Mouse (Mus musculus) midbrain, embryonic 12.5 days (tissue): Measurements from ENCODE around the gene Dmrtc1c1. TPM values are rescaled to one million over a fixed set of nuclear protein-coding genes. Genes with fewer than 3 reads are reported as not detected.
"Not testable (repeated sequence)": the region's sequence is repeated elsewhere in the genome, so short reads cannot be mapped to it uniquely, and the experiment has no call there.

Source experiments
- ATAC-seq: fragments of 200-750 bp; cut with Nextera tagmentation; 2 replicates; pipeline ENCODE4 v1.8.0; 2017; ENCODE audit warnings: low read depth, moderate TSS enrichment, moderate library complexity; ENCODE audit not compliant: low FRiP score
- H3K27ac ChIP-seq: fragments of 300-500 bp; sonication (generic); replicated peaks from 2 replicates; pipeline ENCODE4 v1.5.1; 2016; ENCODE audit warnings: mild to moderate bottlenecking
- H3K27me3 ChIP-seq: fragments of 300-500 bp; sonication (generic); 2 replicates; pipeline ENCODE4 v1.6.1; 2016; ENCODE audit warnings: mild to moderate bottlenecking
- H3K36me3 ChIP-seq: fragments of 300-500 bp; sonication (generic); 2 replicates; pipeline ENCODE4 v1.6.1; 2016
- H3K4me1 ChIP-seq: fragments of 300-500 bp; sonication (generic); 2 replicates; pipeline ENCODE4 v1.6.1; 2016
- H3K4me2 ChIP-seq: fragments of 300-500 bp; sonication (generic); replicated peaks from 2 replicates; pipeline ENCODE4 v1.6.1; 2016; ENCODE audit warnings: mild to moderate bottlenecking, moderate library complexity
- H3K4me3 ChIP-seq: fragments of 300-500 bp; sonication (generic); 2 replicates; pipeline ENCODE4 v1.5.1; 2016; ENCODE audit warnings: mild to moderate bottlenecking
- H3K9ac ChIP-seq: fragments of 300-500 bp; sonication (generic); replicated peaks from 2 replicates; pipeline ENCODE4 v1.6.1; 2016; ENCODE audit warnings: mild to moderate bottlenecking, moderate library complexity
- H3K9me3 ChIP-seq: fragments of 300-500 bp; sonication (generic); 2 replicates; pipeline ENCODE4 v1.6.1; 2016; ENCODE audit warnings: mild to moderate bottlenecking
- WGBS: fragments of 180-500 bp; shearing (Covaris S2); methylation state at CpG from one replicate; pipeline ENCODE4 v1.1.7; 2016; 5-methylcytosine and 5-hydroxymethylcytosine counted together
- polyA plus RNA-seq: library from polyadenylated mRNA; unstranded; fragments of >200 nt; fragmentation: Nextera tagmentation; extraction: Ambion mirVana; gene quantifications from 2 replicates; pipeline ENCODE4 v1.2.1, GENCODE M21; 2016

Gene Dmrtc1c1
- polyA plus RNA-seq, result not detected in 2 replicates

DNA sequence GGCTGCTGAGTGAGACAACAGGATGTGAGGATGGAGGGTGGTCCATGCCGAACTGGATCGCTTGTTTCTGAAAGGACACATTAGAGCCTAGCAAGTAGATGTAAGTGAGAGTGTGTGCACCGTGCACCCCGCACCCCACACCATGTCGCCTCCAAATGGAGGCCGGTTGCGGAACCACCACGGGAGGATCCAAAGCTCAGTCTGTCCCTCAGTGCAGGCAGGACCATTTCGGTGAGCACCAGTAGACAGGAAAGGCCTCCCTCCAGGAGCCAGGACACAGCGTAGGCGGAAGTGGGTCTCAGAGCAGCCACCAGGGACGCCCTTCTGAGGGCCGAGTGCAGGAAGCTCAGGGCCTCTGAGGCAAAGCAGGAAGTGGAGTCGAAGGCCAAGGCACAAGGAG lies at the start of gene Dmrtc1c1:
Dmrtc1c1 (plus strand) TSS at position 301 of the 400 bp plus-strand sequence.
- H3K4me3 ChIP-seq, H3K36me3 ChIP-seq, H3K27me3 ChIP-seq, H3K9me3 ChIP-seq, H3K4me1 ChIP-seq, H3K27ac ChIP-seq, ATAC-seq, H3K4me2 ChIP-seq, H3K9ac ChIP-seq: not testable (repeated sequence)
- WGBS, result no CpG with 5 or more reads among the region's 14 CpGs

DNA sequence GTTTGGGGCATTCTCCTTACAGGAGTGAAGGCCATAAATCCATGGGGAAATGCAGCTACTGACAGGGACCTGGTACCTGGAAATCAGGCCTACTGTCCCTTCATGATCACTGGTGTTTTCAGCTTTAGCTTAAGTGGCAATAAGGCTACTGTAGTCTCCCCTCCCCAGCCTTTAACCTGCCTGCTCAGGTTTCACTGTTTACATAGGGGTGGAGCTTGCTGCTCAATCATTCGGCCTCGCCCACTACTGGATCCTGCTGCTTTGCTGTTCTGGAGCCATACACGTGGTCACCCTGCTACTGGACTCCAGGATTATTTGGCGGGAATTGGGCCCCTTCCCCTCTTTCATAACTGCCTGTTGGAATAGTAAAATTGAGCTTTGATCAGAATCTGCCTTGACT lies 36.9 kb upstream of the Dmrtc1c1 start:
- WGBS, result 60% methylated on average over 4 of the region's 4 CpGs
- H3K27ac ChIP-seq, result no peak overlapping the region
- H3K4me3 ChIP-seq, result no peak overlapping the region
- H3K4me1 ChIP-seq, result no peaks in the 10 kb centered on the region
- ATAC-seq, result no peak
- H3K36me3 ChIP-seq, result no peaks in the 10 kb centered on the region
- H3K27me3 ChIP-seq, result peaks cover 11% of the 10 kb centered on the region; the same call in 1 of the 2 replicates
- no peak overlapping the region for H3K9ac ChIP-seq
- H3K4me2 ChIP-seq, result no peak overlapping the region
- H3K9me3 ChIP-seq, result no peaks in the 10 kb centered on the region

DNA sequence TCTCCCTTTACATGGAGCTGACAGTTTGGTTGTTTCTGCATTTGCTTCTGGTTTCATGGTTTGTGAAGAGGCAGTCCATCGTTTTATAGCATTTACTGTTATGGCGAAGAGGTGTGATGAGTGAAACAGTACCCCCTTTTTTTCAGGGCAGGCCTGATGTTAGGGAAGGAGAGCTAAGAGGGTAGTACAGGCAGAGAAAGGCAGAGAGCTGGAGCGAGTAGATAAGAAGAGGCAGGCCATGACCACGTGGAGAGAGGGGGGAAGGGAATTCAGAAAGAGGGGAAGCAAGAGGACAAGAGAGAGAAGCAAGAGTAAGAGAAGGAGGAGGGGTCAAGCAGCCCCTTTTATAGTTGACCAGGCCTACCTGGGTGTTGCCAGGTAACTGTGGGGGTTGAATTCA lies 9.5 kb downstream of the Dmrtc1c1 start:
- H3K4me3 ChIP-seq, result no peak overlapping the region
- H3K9ac ChIP-seq, result no peak overlapping the region
- no peak overlapping the region for H3K4me2 ChIP-seq
- H3K27me3 ChIP-seq, result peaks cover 8% of the 10 kb centered on the region; the same call in 1 of the 2 replicates
- H3K4me1 ChIP-seq, result no peaks in the 10 kb centered on the region
- H3K9me3 ChIP-seq, result no peaks in the 10 kb centered on the region
- H3K27ac ChIP-seq, result no peak overlapping the region
- 63% methylated on average over 4 of the region's 4 CpGs for WGBS
- ATAC-seq, result no peak
- no peaks in the 10 kb centered on the region for H3K36me3 ChIP-seq

DNA sequence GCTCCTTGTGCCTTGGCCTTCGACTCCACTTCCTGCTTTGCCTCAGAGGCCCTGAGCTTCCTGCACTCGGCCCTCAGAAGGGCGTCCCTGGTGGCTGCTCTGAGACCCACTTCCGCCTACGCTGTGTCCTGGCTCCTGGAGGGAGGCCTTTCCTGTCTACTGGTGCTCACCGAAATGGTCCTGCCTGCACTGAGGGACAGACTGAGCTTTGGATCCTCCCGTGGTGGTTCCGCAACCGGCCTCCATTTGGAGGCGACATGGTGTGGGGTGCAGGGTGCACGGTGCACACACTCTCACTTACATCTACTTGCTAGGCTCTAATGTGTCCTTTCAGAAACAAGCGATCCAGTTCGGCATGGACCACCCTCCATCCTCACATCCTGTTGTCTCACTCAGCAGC lies 51.8 kb downstream of the Dmrtc1c1 start, which contains the start of gene Dmrtc1c2:
Dmrtc1c2 (minus strand) TSS at position 101 of the 400 bp plus-strand sequence.
- H3K9me3 ChIP-seq, H3K4me2 ChIP-seq, ATAC-seq, H3K4me3 ChIP-seq, H3K4me1 ChIP-seq, H3K27me3 ChIP-seq, H3K9ac ChIP-seq, H3K27ac ChIP-seq, H3K36me3 ChIP-seq: not testable (repeated sequence)
- 78% methylated on average over 5 of the region's 13 CpGs for WGBS

Other genes starting within 250 kb of the Dmrtc1c1 start
- 6.5 and 8.1 TPM in 2 replicates for gene Phka1, start 158.7 kb upstream of the Dmrtc1c1 start, polyA plus RNA-seq
- gene Gm3880, start 116.0 kb upstream of the Dmrtc1c1 start, polyA plus RNA-seq, result not detected in 2 replicates
- not detected in 2 replicates for gene Gm9112, start 95.3 kb upstream of the Dmrtc1c1 start, polyA plus RNA-seq
- not detected in 2 replicates for gene Dmrtc1b, start 95.1 kb upstream of the Dmrtc1c1 start, polyA plus RNA-seq
- not detected in 2 replicates for gene Dmrtc1c2, start 51.7 kb downstream of the Dmrtc1c1 start, polyA plus RNA-seq
- gene 1700031F05Rik, start 65.0 kb downstream of the Dmrtc1c1 start, polyA plus RNA-seq, result not detected in 2 replicates
- 0.94 and 1.0 TPM in 2 replicates for gene Dmrtc1a, start 105.7 kb downstream of the Dmrtc1c1 start, polyA plus RNA-seq
- gene 1700011M02Rik, start 105.9 kb downstream of the Dmrtc1c1 start, polyA plus RNA-seq, result not detected in 2 replicates
- gene 1700018G05Rik, start 125.4 kb downstream of the Dmrtc1c1 start, polyA plus RNA-seq, result not detected in 2 replicates